Mouse (Mus musculus) liver, adult 2 months (tissue): ENCODE measurements around the gene Gm10024. TPM values are rescaled to one million over a fixed set of nuclear protein-coding genes. Genes with fewer than 3 reads are reported as not detected.
A peak's percentile ranks its signal among the peaks of the same experiment; 100 is the strongest.
"Not testable (repeated sequence)": the region's sequence is repeated elsewhere in the genome, so short reads cannot be mapped to it uniquely, and the experiment has no call there.

Experiments used
- DNase-seq: peaks from one replicate; pipeline ENCODE4 v3.0.0-alpha.2; 2011; ENCODE audit warnings: low read depth, low spot score; ENCODE audit errors: extremely low read depth
- H3K27ac ChIP-seq: fragments of 200-500 bp; replicated peaks from 2 replicates; pipeline ENCODE4 v1.5.1; 2012; ENCODE audit warnings: low read depth, mild to moderate bottlenecking, control low read depth, inconsistent platforms, low read length; ENCODE audit not compliant: insufficient read depth
- H3K27me3 ChIP-seq: fragments of 200-500 bp; 2 replicates; pipeline ENCODE4 v1.6.1; 2012; ENCODE audit warnings: mild to moderate bottlenecking, moderate library complexity, low read length, inconsistent platforms; ENCODE audit not compliant: control insufficient read depth, insufficient read depth
- H3K36me3 ChIP-seq: fragments of 200-500 bp; 2 replicates; pipeline ENCODE4 v1.6.1; 2012; ENCODE audit warnings: low read length, inconsistent platforms; ENCODE audit not compliant: control insufficient read depth, insufficient read depth
- H3K4me1 ChIP-seq: fragments of 200-500 bp; 2 replicates; pipeline ENCODE4 v1.6.1; 2011; ENCODE audit warnings: low read length; ENCODE audit not compliant: control insufficient read depth, insufficient read depth
- H3K4me3 ChIP-seq: fragments of 200-500 bp; 2 replicates; pipeline ENCODE4 v1.5.1; 2011; ENCODE audit warnings: low read depth, mild to moderate bottlenecking, control low read depth, low read length, moderate library complexity; ENCODE audit not compliant: insufficient read depth
- H3K79me2 ChIP-seq: fragments of 200-500 bp; 2 replicates; pipeline ENCODE4 v1.6.1; 2012; ENCODE audit warnings: inconsistent platforms, mild to moderate bottlenecking, low read length, moderate library complexity; ENCODE audit not compliant: control insufficient read depth, insufficient read depth
- H3K9ac ChIP-seq: fragments of 200-500 bp; 2 replicates; pipeline ENCODE4 v1.6.1; 2012; ENCODE audit warnings: low read depth, mild to moderate bottlenecking, control low read depth, inconsistent platforms, low read length
- CTCF ChIP-seq: fragments of 200-500 bp; IDR thresholded peaks from 2 replicates; pipeline ENCODE4 v1.5.1; 2011; ENCODE audit warnings: low read depth, low read length, control low read depth
- POLR2A ChIP-seq: fragments of 200-500 bp; IDR thresholded peaks from 2 replicates; pipeline ENCODE4 v1.6.1; 2011; ENCODE audit warnings: low read length, control low read depth; ENCODE audit not compliant: insufficient read depth; ENCODE audit errors: extremely low read depth
- WGBS: fragments of 180-500 bp; shearing (Covaris S2); methylation state at CpG from one replicate; pipeline ENCODE4 v1.1.7; 2018; 5-methylcytosine and 5-hydroxymethylcytosine counted together
- polyA plus RNA-seq: library from polyadenylated mRNA; depleted of rRNA; stranded (reverse); fragments of >200 nt; gene quantifications from 2 replicates; pipeline ENCODE4 v1.2.3, GENCODE M21; 2012; rRNA removed
- total RNA-seq: library from RNA; depleted of rRNA; stranded (reverse); fragments of >200 nt; gene quantifications from 2 replicates; pipeline ENCODE4 v1.2.3, GENCODE M21; 2014; rRNA removed

The Gm10024 gene
- total and polyA plus RNA-seq, 2 experiments, result not detected

DNA sequence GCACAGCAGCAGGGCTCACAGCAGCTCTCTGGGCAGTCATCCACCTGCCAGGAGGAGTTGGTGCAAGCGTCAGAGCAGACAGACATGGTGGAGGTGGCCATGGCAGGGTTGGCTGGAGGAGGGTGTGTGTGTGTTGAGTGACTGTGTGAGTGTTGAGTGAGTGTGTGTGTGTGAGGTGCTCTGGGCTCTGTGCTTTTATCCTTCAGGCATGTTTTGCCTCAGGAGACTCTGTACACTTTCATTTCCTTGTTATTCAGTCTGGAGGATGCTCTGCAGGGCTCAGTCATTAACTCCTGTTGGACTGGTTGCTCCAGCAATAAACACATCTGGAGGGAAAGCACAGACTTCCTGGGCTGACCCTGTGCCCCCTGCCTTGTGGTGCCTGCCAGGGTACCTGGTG, 40.0 kb downstream of the Gm10024 start, which contains the start of gene Gm9736:
Gm9736 (minus strand) TSS at position 101 of the 400 bp plus-strand sequence.
- H3K9ac ChIP-seq, H3K79me2 ChIP-seq, H3K27me3 ChIP-seq, H3K4me3 ChIP-seq, H3K27ac ChIP-seq, H3K36me3 ChIP-seq, H3K4me1 ChIP-seq, DNase-seq: not testable (repeated sequence)
- WGBS, result 67% methylated on average over 1 of the region's 1 CpGs

DNA sequence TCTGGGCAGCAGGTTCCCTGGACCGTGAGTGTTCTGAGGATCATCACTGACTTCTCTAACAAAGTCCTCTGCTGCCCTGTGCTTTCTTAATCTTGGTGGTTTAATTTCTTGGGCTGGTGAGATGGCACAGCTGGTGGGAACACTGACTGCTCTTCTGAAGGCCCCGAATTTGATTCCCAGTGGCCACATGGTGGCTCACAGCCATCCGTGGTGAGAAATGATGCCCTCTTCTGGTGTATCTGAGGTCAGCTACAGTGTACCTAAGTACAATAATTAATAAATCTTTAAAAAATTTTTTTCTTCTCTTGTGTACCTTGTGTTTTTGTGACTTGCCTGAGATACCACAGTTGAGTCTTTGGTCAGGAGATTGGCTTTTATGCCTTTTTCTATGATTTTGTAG, 41.1 kb downstream of the Gm10024 start:
- 67% methylated on average over 3 of the region's 3 CpGs for WGBS
- TF ChIP-seq CTCF, result peak; percentile 20; the same call in 1 of the 2 replicates
- H3K79me2 ChIP-seq, result not testable (repeated sequence)

DNA sequence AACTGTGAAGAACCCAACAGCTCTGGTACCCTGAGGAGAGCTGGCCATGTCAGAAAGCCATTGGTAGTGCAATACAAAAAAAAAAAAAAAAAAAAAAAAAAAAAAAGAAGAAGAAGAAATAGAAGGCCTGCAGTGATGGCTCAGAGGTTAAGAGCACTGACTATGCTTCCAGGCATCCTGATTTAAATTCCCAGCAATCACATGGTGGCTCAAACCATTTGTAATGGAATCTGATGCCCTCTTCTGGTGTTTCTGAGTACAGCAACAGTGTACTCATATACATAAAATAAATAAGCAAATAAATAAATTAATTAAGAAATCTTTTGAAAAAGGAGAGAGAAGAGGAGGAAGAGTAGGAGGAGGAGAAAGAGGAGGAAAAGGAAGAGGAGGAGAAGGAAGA, 42.2 kb downstream of the Gm10024 start:
- Histone ChIP-seq H3K79me2 (no peaks in the 10 kb centered on the region), H3K4me3 (no peak overlapping the region), H3K36me3 (no peaks in the 10 kb centered on the region), H3K27ac (no peak overlapping the region), H3K4me1 (no peaks in the 10 kb centered on the region), H3K27me3 (0 out of 2 replicates have a peak, but pooled peaks cover 3% of the 10 kb centered on the region), H3K9ac (no peak overlapping the region)
- peak; percentile 8 for DNase-seq
- TF ChIP-seq CTCF (no peak), POLR2A (no peak)

More for the DNA sequence above, 41.1 kb downstream of the Gm10024 start:
- not testable (repeated sequence) for H3K9ac ChIP-seq, H3K27ac ChIP-seq, DNase-seq, H3K4me3 ChIP-seq, H3K36me3 ChIP-seq, H3K27me3 ChIP-seq, H3K4me1 ChIP-seq

DNA sequence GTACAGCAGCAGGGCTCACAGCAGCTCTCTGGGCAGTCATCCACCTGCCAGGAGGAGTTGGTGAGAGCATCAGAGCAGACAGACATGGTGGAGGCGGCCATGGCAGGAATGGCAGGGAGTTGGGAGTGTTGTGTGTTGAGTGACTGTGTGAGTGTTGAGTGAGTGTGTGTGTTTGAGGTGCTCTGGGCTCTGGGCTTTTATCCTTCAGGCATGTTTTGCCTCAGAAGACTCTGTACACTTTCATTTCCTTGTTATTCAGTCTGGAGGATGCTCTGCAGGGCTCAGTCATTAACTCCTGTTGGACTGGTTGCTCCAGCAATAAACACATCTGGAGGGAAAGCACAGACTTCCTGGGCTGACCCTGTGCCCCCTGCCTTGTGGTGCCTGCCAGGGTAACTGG, 48.3 kb downstream of the Gm10024 start, which contains the start of gene Gm3233:
Gm3233 (minus strand) TSS at position 101 of the 400 bp plus-strand sequence.
- H3K4me1 ChIP-seq, H3K9ac ChIP-seq, DNase-seq, H3K4me3 ChIP-seq, H3K36me3 ChIP-seq, H3K79me2 ChIP-seq, H3K27ac ChIP-seq, H3K27me3 ChIP-seq: not testable (repeated sequence)
- WGBS, result 60% methylated on average over 1 of the region's 1 CpGs

Other genes with a start within 250 kb of the Gm10024 start
- 12.7 and 15.5 TPM in 2 replicates for gene Fam207a, start 195.7 kb upstream of the Gm10024 start, total RNA-seq
- 24.3 and 27.3 TPM in 2 replicates for gene Fam207a, start 195.7 kb upstream of the Gm10024 start, polyA plus RNA-seq
- 4.8 and 5.6 TPM in 2 replicates for gene Itgb2, start 181.2 kb upstream of the Gm10024 start, total RNA-seq
- 4.2 and 5.6 TPM in 2 replicates for gene Itgb2, start 181.2 kb upstream of the Gm10024 start, polyA plus RNA-seq
- 146 and 168 TPM in 2 replicates for gene Pttg1ip, start 129.7 kb upstream of the Gm10024 start, total RNA-seq
- 218 and 238 TPM in 2 replicates for gene Pttg1ip, start 129.7 kb upstream of the Gm10024 start, polyA plus RNA-seq
- gene Sumo3, start 105.4 kb upstream of the Gm10024 start, total RNA-seq, result 59.6 and 108 TPM in 2 replicates
- gene Sumo3, start 105.4 kb upstream of the Gm10024 start, polyA plus RNA-seq, result 170 and 226 TPM in 2 replicates
- 0.47 TPM in 1 of 2 replicates, not detected in the other for gene Gm49325, start 105.3 kb upstream of the Gm10024 start, total RNA-seq
- not detected in 2 replicates for gene Gm49325, start 105.3 kb upstream of the Gm10024 start, polyA plus RNA-seq
- 21.6 and 22.3 TPM in 2 replicates for gene Ube2g2, start 89.2 kb upstream of the Gm10024 start, total RNA-seq
- gene Ube2g2, start 89.2 kb upstream of the Gm10024 start, polyA plus RNA-seq, result 30.4 and 34.2 TPM in 2 replicates
- gene Tspear, start 24.9 kb upstream of the Gm10024 start, total RNA-seq, result 0.07 and 0.09 TPM in 2 replicates
- 0.12 and 0.50 TPM in 2 replicates for gene Tspear, start 24.9 kb upstream of the Gm10024 start, polyA plus RNA-seq
- not detected in 2 replicates for gene Gm19402, start 20.7 kb upstream of the Gm10024 start, total RNA-seq
- not detected in 2 replicates for gene Gm19402, start 20.7 kb upstream of the Gm10024 start, polyA plus RNA-seq
- gene Gm9508, start 14.2 kb upstream of the Gm10024 start, total RNA-seq, result not detected in 2 replicates
- gene Gm9508, start 14.2 kb upstream of the Gm10024 start, polyA plus RNA-seq, result not detected in 2 replicates
- gene Gm10272, start 4.8 kb upstream of the Gm10024 start, total RNA-seq, result not detected in 2 replicates
- gene Gm10272, start 4.8 kb upstream of the Gm10024 start, polyA plus RNA-seq, result not detected in 2 replicates
- gene Gm10142, start 4.3 kb downstream of the Gm10024 start, total RNA-seq, result not detected in 2 replicates
- not detected in 2 replicates for gene Gm10142, start 4.3 kb downstream of the Gm10024 start, polyA plus RNA-seq
- gene Krtap12-1, start 9.1 kb downstream of the Gm10024 start, total RNA-seq, result not detected in 2 replicates
- gene Krtap12-1, start 9.1 kb downstream of the Gm10024 start, polyA plus RNA-seq, result not detected in 2 replicates
- not detected in 2 replicates for gene Gm10100, start 15.0 kb downstream of the Gm10024 start, total RNA-seq
- gene Gm10100, start 15.0 kb downstream of the Gm10024 start, polyA plus RNA-seq, result not detected in 2 replicates
- gene Gm18596, start 31.2 kb downstream of the Gm10024 start, total RNA-seq, result not detected in 2 replicates
- gene Gm18596, start 31.2 kb downstream of the Gm10024 start, polyA plus RNA-seq, result not detected in 2 replicates
- gene Gm9736, start 39.9 kb downstream of the Gm10024 start, total RNA-seq, result not detected in 2 replicates
- gene Gm9736, start 39.9 kb downstream of the Gm10024 start, polyA plus RNA-seq, result not detected in 2 replicates
- not detected in 2 replicates for gene Gm3233, start 48.2 kb downstream of the Gm10024 start, total RNA-seq
- not detected in 2 replicates for gene Gm3233, start 48.2 kb downstream of the Gm10024 start, polyA plus RNA-seq
- gene Gm3238, start 59.9 kb downstream of the Gm10024 start, total RNA-seq, result not detected in 2 replicates
- not detected in 2 replicates for gene Gm3238, start 59.9 kb downstream of the Gm10024 start, polyA plus RNA-seq
- gene Gm7138, start 65.5 kb downstream of the Gm10024 start, total RNA-seq, result not detected in 2 replicates
- gene Gm7138, start 65.5 kb downstream of the Gm10024 start, polyA plus RNA-seq, result not detected in 2 replicates
- gene Gm3250, start 71.1 kb downstream of the Gm10024 start, total RNA-seq, result not detected in 2 replicates
- gene Gm3250, start 71.1 kb downstream of the Gm10024 start, polyA plus RNA-seq, result not detected in 2 replicates
- not detected in 2 replicates for gene Gm7137, start 76.7 kb downstream of the Gm10024 start, total RNA-seq
- not detected in 2 replicates for gene Gm7137, start 76.7 kb downstream of the Gm10024 start, polyA plus RNA-seq
- not detected in 2 replicates for gene Gm9639, start 83.6 kb downstream of the Gm10024 start, total RNA-seq
- not detected in 2 replicates for gene Gm9639, start 83.6 kb downstream of the Gm10024 start, polyA plus RNA-seq
- not detected in 2 replicates for gene Gm19668, start 87.7 kb downstream of the Gm10024 start, total RNA-seq
- not detected in 2 replicates for gene Gm19668, start 87.7 kb downstream of the Gm10024 start, polyA plus RNA-seq
- gene Gm9507, start 100.4 kb downstream of the Gm10024 start, total RNA-seq, result not detected in 2 replicates
- gene Gm9507, start 100.4 kb downstream of the Gm10024 start, polyA plus RNA-seq, result not detected in 2 replicates
- gene Gm2696, start 103.2 kb downstream of the Gm10024 start, total RNA-seq, result not detected in 2 replicates
- not detected in 2 replicates for gene Gm2696, start 103.2 kb downstream of the Gm10024 start, polyA plus RNA-seq
- gene Krtap10-4, start 115.6 kb downstream of the Gm10024 start, total RNA-seq, result not detected in 2 replicates
- gene Krtap10-4, start 115.6 kb downstream of the Gm10024 start, polyA plus RNA-seq, result not detected in 2 replicates
- gene Krtap10-10, start 124.5 kb downstream of the Gm10024 start, total RNA-seq, result not detected in 2 replicates
- not detected in 2 replicates for gene Krtap10-10, start 124.5 kb downstream of the Gm10024 start, polyA plus RNA-seq
- gene Gm36176, start 135.3 kb downstream of the Gm10024 start, total RNA-seq, result not detected in 2 replicates
- not detected in 2 replicates for gene Gm36176, start 135.3 kb downstream of the Gm10024 start, polyA plus RNA-seq
- gene Gm10318, start 141.4 kb downstream of the Gm10024 start, total RNA-seq, result not detected in 2 replicates
- not detected in 2 replicates for gene Gm10318, start 141.4 kb downstream of the Gm10024 start, polyA plus RNA-seq
- not detected in 2 replicates for gene Gm3285, start 150.5 kb downstream of the Gm10024 start, total RNA-seq
- not detected in 2 replicates for gene Gm3285, start 150.5 kb downstream of the Gm10024 start, polyA plus RNA-seq
- gene Lrrc3, start 191.1 kb downstream of the Gm10024 start, total RNA-seq, result 20.9 and 26.7 TPM in 2 replicates
- gene Lrrc3, start 191.1 kb downstream of the Gm10024 start, polyA plus RNA-seq, result 57.0 and 64.1 TPM in 2 replicates